Mouse (Mus musculus) embryo, embryonic 10.5 days (tissue): ENCODE measurements around the gene Tap1.
"Not testable (repeated sequence)": the region's sequence is repeated elsewhere in the genome, so short reads cannot be mapped to it uniquely, and the experiment has no call there.

ENCODE experiments used
- DNase-seq: peaks from one replicate; pipeline ENCODE4 v3.0.0-alpha.2; 2015; ENCODE audit warnings: low spot score

The Tap1 gene

GRCm38 (mm10) chr17:34187261-34187916, at the start of gene Tap1, which contains the start of gene Psmb9:
Tap1 (plus strand) TSS chr17:34187553.
Psmb9 (minus strand) TSS chr17:34187764.
- DNase-seq, result peak; percentile 96

GRCm38 (mm10) chr17:34137601-34138000, 49.8 kb upstream of the Tap1 start:
- no peak for DNase-seq

- DNase-seq, result no peak
Measured at GRCm38 (mm10) chr17:34138655-34139054, 48.7 kb upstream of the Tap1 start.

- DNase-seq, result peak; percentile 74
Measured at GRCm38 (mm10) chr17:34139416-34139815, 47.9 kb upstream of the Tap1 start.

GRCm38 (mm10) chr17:34140240-34140639, 47.1 kb upstream of the Tap1 start:
- no peak for DNase-seq

- DNase-seq, result no peak
Measured at GRCm38 (mm10) chr17:34141448-34141847, 45.9 kb upstream of the Tap1 start.

GRCm38 (mm10) chr17:34142456-34143010, 44.8 kb upstream of the Tap1 start:
- no peak for DNase-seq

GRCm38 (mm10) chr17:34143033-34143432, 44.3 kb upstream of the Tap1 start, which contains the start of gene H2-DMb2:
H2-DMb2 (plus strand) TSS chr17:34143307.
- no peak for DNase-seq

DNA sequence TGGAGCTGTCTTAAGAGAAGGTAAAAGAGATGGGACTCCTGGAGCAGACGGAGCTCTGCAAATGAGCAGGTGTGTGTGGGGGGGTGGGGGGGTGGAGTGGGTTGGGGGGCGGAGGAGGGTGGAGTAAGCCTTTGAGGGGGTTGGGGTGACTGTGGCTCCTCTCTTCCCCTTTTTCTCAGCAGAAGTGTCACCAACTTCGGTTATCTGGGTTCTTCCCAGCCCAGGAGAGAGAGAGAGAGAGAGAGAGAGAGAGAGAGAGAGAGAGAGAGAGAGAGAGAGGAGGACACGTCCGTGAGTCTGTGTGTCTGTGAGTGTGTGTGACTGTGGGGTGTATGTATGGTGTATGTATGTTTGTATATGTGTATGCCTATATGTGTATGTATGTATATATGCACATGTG, 43.9 kb upstream of the Tap1 start:
- DNase-seq, result no peak

DNA sequence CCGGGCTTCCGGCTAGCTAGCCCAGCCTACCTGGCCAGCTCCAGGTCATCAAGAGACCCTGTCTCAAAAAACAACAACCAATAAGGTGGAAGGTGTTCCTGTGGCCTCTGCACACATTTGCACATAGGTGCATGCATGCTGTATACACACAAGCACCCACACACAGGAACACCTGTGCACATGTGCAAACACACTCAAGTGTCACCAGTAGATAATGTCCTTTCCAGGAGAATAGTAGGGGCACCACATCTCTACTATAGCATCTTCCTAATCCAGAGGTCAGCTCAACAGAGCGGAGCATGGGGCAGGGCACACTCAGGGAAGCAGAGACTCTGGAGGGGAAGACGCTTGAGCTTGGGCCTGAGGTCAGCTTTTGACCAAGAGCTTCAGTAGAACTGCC, 43.1 kb upstream of the Tap1 start:
- not testable (repeated sequence) for DNase-seq

DNA sequence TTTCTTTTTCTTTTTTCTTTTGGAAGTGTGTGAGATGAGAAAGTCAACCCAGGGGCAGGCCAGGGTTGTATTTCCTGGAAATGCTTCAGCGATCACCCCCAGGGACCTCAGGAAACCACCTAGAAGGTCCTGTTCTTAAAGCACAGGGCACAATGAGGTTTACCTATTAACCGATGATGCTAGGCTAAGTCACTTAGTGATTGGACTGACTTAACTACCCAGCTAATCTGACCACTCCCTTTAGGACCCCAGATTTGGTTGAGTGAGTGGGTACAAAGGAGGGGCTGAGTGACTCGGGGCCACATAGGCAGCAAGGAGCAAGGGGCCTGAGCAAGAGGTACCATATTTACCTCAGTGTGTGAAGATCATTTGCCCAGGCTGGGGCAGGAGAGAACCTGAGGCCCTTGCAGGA, 42.4 kb upstream of the Tap1 start:
- DNase-seq, result no peak

DNA sequence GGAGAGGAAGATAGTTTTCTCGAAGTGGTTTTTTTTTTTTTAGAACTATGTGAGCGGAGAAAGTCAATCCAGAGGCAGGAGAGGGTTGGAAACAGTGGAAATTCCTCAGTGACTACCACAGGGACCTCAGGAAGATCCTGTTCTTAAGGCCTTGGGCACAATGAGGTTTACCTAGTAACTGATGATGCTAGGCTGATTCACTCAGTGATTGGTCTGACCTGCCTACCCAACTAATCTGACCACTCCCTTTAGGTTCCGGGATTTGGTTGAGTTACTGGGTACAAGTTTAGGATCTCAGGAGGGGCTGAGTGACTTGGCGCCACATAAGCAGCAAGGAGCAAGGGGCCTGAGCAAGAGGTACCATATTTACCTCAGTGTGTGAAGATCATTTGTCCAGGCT, 34.4 kb upstream of the Tap1 start, which contains the start of gene H2-DMb1:
Gene H2-DMb1, plus strand, starts transcription at position 150 of the 400 bp plus-strand sequence.
- peak; percentile 57 for DNase-seq

GRCm38 (mm10) chr17:34155534-34155933, 31.8 kb upstream of the Tap1 start:
- no peak for DNase-seq

DNA sequence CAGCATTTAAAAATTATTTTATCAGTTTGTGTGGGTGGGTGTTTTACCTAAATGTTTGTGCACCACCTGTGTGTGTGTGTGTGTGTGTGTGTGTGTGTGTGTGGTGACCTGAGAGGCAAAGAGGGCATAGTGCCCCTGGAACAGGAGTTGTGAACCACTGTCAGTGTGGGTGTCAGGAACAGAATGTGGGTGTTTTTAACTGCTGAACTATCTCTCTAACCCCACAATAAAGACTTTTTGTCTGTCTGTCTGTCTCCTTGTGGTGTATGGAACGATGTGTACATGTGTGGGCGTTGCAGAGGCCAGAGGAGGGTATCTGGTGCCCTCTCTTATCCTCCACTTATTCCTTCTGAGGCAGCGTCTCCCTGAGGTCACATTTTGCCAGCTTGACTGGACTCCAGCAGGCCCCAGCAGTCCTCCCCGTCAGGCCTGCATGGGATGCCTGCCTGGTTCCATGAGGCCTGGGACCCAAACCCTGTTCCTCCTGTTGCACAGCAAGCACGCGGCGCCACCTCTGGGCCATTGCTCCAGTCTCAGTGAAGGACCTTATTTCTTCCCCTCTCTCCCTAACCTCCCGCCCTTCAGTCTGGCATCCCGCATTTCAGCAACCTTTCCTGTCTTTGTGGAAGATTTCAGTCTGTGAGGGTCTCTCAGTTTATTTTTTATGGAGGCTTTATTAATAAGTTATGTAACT, 23.0 kb upstream of the Tap1 start:
- peak; percentile 13 for DNase-seq

DNA sequence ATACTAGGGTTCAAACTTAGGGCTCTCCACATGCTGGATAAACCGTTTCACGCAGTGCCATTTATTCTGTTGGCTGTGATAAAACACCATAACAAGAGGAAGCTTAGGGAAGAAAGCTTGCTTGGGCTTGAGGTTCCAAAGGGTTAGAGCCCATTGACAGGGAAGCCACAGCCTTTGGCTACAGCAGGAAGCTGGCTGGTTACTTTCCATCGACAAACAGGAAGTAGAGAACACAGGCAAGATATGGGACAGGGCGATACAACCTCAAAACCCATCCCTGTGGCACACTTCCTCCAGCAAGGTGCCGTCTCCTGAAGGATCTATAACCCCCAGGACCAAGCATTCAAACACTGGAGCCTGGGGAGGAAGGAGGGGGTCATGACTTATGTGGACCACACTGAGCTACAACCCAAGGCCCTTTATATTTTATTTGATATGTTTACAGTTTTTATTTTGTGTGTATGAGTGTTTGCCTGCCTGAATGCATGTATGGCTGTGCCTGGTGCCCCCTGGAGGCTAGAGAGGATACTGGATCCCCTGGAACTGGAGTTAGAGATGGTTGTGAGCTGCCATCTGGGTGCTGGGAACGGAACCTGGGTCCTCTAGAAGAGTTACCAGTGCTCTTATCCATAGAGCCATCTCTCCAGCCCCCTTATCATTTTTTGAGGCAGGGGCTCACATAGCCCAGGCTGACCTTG, 22.2 kb upstream of the Tap1 start:
- no peak for DNase-seq

DNA sequence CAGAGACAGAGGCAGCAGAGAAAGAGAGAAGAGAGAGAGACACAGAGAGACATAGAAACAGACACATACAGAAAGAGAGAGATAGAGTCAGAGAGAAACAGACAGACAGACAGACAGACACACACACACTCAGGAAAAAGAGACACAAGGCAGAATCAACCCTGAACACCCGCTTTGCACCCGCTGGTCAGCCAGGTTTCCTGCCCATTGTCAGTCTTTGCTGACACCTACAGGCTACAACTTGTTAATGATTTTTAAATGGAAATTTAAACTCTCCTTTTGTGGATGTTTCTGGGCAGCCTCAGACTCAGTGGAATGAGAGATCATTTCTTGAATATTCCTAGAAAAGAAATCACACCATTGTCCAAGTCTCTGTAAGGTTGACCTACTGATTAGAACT, 18.1 kb upstream of the Tap1 start:
- DNase-seq, result peak; percentile 63

- DNase-seq, result no peak
Measured at GRCm38 (mm10) chr17:34170487-34170876, 16.9 kb upstream of the Tap1 start.

GRCm38 (mm10) chr17:34170877-34171498, 16.4 kb upstream of the Tap1 start:
- peak; percentile 85 for DNase-seq

DNA sequence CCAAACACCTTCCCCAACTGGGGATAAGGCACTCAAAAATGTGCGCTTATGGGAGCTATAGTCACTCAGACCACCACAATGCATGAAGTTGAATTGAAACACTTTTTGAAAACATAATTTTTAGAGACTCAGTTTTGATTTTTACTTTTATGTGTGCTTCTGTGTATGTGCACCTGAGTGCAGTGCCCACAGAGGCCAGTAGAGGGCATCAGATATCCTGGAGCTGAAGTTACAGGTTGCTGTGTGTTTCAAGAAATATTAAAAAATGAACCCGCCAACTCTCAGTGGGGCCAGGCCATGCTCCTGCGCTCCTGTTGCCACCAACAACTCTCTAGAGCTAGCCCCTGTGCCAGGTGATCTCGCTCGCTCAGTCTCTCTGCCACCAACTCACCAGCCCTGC, 14.8 kb upstream of the Tap1 start:
- no peak for DNase-seq

DNA sequence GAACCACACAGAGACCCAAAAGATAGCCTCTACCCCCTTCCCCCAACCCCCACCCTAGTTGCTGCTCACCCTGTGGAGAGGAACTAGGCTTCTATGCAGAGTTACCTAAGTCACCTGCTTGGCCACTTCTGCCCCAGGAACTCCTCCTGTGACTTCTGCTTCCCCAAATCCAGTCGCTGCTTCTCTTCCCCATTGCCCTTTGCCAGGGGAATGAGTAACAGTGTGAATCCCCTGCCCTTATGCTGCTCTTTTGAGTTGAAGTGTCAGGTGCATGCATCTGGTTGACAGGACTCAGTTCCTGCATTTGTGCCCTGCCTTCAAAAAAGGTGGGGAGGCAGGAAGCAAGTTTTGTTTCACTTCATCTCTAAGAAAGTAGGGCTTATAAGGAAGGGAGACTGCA, 13.3 kb upstream of the Tap1 start:
- DNase-seq, result no peak

GRCm38 (mm10) chr17:34177179-34177578, 10.2 kb upstream of the Tap1 start:
- no peak for DNase-seq

DNA sequence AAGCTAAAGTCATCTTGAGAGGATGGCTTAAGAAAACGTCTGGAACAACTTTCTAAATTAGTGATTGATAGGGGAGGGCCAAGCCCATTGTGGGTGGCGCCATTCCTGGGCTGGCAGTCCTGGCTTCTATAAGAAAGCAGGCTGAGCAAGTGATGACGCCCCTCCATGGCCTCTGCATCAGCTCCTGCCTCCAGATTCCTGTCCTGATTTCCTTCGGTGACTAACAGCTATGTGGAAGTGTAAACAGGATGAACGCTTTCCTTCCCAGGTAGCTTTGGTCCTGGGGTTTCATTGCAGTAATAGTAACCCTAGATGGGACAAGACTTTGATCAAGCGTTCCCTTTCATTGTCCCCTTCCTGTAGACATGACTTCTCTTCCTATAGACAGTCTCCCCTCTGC, 8.3 kb upstream of the Tap1 start:
- no peak for DNase-seq
